Mouse (Mus musculus) brain, embryonic 14.5 days (tissue): ENCODE measurements at regions not wholly inside any gene's neighbourhood (a gene's known extent, or its start where the extent isn't known, plus 50 kb on each side); places are given as distances from the start of the nearest gene placed in this dataset.

Experiments
- CTCF ChIP-seq: fragments of 200-500 bp; IDR thresholded peaks from 2 replicates; pipeline ENCODE4 v1.5.1; 2012; ENCODE audit warnings: inconsistent platforms, mild to moderate bottlenecking, moderate library complexity, borderline replicate concordance; ENCODE audit not compliant: insufficient read depth, insufficient read length; ENCODE audit errors: extremely low read depth
- POLR2A ChIP-seq: fragments of 200-500 bp; IDR thresholded peaks from 2 replicates; pipeline ENCODE4 v1.6.1; 2012; ENCODE audit warnings: mild to moderate bottlenecking, inconsistent platforms, borderline replicate concordance; ENCODE audit not compliant: poor library complexity, insufficient read depth, insufficient read length, severe bottlenecking; ENCODE audit errors: extremely low read depth

DNA sequence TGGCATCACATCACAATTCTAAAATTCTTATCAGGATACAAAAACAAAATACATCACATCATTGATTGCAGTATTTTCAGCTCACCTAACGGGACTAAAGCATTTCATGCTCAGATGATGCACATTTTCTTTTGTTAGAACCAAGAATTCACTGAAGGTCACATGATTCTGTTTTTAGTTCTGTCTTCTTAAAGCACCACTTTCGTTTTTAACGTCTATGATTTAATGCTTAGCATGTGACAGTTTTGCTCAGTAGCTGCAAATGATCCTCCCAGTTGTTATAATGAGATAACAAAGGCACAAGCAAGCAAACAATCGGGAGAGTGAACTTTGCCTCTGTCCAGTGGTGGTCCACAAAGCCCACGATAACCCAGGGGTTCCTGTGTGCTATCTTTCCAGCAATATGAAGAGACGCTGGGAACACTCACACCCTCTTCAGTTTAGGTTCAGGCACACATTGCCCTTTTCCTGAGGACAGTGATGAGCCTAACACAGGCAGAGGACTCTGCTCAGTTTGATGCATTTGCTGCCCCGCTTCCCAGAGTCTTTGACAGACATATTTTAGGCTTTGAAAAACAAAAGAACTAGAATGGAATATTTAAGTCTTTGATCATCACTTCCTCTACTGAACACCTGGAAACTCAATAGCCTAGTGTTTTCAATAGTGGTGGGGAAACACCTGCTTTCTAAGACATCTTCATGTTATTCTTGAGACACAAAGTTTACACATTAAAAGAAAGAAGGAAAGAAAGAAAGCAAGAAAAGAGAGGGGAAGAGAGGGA is 53.0 kb upstream of the Fam3c start:
- TF ChIP-seq CTCF (no peak), POLR2A (no peak)
